Mouse (Mus musculus): ENCODE measurements around the gene Zfr2. TPM values are rescaled to one million over a fixed set of nuclear protein-coding genes. Genes with fewer than 3 reads are reported as not detected.

Gene Zfr2
- polyA plus RNA-seq, 1 experiment from 2014 or later: 3.2 TPM

DNA sequence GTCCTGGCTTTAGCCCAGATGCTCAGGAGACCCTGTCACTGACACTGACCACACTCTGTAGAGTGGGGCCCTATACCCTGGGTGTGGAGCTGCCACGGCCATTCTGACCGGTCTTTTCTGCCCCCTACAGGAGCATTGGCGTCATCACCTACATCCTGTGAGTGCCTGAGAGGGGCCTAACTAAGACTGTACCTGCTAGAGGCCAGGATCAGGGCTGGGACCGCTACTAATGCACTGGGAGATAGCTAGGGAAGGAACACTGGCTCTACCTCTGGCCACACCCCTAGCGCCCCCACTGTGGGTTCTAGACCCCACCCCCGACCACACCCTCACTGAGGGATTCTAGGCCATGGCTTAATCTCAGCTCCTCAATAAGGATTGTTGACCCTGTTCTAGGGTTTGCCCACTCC lies 42.0 kb upstream of the Zfr2 start:
- H3K4me2 ChIP-seq (replicated peaks; ENCODE audit: low read depth): no peak overlapping the region
- TF ChIP-seq CTCF (IDR thresholded peaks at IDR 0.05; ENCODE audit: low read depth): peak; percentile 60
- H3K9ac ChIP-seq (ENCODE audit: low read depth, low read length): no peak overlapping the region
- peak overlapping the region; percentile 35 for H3K27ac ChIP-seq (ENCODE audit: low read depth, low read length)
- ATAC-seq: no peak
- peaks cover 15% of the 10 kb centered on the region for H3K4me1 ChIP-seq (replicated peaks; ENCODE audit: control insufficient read depth, insufficient read depth, low read length)
- H3K9me3 ChIP-seq (ENCODE audit: control insufficient read depth): no peaks in the 10 kb centered on the region
- no peaks in the 10 kb centered on the region for H3K27me3 ChIP-seq (replicated peaks; ENCODE audit: control insufficient read depth, insufficient read depth, low read length)
- H3K4me3 ChIP-seq (ENCODE audit: low read depth, low read length): no peak overlapping the region
- peaks cover 34% of the 10 kb centered on the region for H3K36me3 ChIP-seq (ENCODE audit: control insufficient read depth, insufficient read depth)
- 49% methylated on average over 6 of the region's 6 CpGs for WGBS

DNA sequence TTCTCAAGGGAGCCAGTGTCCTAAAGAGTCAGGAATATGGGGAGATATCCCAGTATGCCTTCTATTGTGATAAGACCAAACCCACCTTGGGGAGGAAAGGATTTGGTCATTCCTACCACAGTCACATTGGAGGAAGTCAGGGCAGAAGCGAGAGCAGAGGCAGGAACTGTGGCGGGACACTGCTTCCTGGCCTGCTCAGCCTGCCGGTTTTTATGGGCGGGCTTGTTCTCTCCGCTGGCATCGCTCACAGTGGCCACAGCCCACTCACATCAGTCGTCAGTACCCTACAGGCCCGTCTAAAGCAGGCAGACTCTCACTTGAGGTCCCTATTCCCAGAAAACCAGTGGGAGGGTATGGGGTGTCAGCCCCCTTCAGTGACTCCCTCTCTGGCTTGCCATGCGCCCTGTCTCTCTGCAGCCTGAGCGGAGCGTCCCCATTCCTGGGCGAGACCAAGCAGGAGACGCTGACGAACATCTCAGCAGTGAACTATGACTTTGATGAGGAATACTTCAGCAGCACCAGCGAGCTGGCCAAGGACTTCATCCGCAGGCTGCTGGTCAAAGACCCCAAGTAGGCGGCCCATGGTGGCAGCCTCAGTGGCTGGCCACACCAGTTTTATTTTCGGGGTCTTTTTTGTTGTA lies 41.5 kb upstream of the Zfr2 start:
- no peak for ATAC-seq
- H3K27me3 ChIP-seq (replicated peaks; ENCODE audit: control insufficient read depth, insufficient read depth, low read length): no peaks in the 10 kb centered on the region

DNA sequence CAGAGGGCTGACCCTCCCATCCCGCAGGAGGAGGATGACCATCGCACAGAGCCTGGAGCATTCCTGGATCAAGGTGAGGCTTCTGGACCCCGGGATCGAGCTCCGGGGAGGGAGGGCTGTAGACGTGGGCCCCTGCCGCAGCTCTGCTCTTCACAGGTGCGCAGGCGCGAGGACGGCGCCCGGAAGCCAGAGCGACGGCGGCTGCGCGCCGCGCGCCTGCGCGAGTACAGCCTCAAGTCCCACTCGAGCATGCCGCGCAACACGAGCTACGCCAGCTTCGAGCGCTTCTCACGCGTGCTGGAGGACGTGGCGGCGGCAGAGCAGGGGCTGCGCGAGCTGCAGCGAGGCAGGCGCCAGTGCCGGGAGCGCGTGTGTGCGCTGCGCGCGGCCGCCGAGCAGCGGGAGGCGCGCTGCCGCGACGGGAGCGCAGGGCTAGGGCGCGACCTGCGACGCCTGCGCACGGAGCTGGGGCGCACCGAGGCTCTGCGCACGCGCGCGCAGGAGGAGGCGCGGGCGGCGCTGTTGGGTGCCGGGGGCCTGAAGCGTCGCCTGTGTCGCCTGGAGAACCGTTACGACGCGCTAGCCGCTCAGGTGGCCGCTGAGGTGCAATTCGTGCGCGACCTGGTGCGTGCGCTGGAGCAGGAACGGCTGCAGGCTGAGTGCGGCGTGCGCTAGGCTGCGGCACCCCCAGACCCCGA lies 40.5 kb upstream of the Zfr2 start:
- TF ChIP-seq CTCF (IDR thresholded peaks at IDR 0.05; ENCODE audit: low read depth): peak; percentile 46
- ATAC-seq: peak; percentile 82
- WGBS: under 1% methylated on average over 68 of the region's 93 CpGs

More for the DNA sequence above, 41.5 kb upstream of the Zfr2 start:
- H3K36me3 ChIP-seq (ENCODE audit: control insufficient read depth, insufficient read depth): peaks cover 31% of the 10 kb centered on the region
- H3K9ac ChIP-seq (ENCODE audit: low read depth, low read length): no peak overlapping the region
- H3K9me3 ChIP-seq (ENCODE audit: control insufficient read depth): no peaks in the 10 kb centered on the region
- TF ChIP-seq CTCF (IDR thresholded peaks at IDR 0.05; ENCODE audit: low read depth): no peak
- WGBS: 84% methylated on average over 18 of the region's 18 CpGs
- peak overlapping the region; percentile 87 for H3K4me2 ChIP-seq (replicated peaks; ENCODE audit: low read depth)
- peak overlapping the region; percentile 75; the same call in 1 of the 2 replicates for H3K27ac ChIP-seq (ENCODE audit: low read depth, low read length)
- H3K4me3 ChIP-seq (ENCODE audit: low read depth, low read length): no peak overlapping the region
- H3K4me1 ChIP-seq (replicated peaks; ENCODE audit: control insufficient read depth, insufficient read depth, low read length): peaks cover 15% of the 10 kb centered on the region

DNA sequence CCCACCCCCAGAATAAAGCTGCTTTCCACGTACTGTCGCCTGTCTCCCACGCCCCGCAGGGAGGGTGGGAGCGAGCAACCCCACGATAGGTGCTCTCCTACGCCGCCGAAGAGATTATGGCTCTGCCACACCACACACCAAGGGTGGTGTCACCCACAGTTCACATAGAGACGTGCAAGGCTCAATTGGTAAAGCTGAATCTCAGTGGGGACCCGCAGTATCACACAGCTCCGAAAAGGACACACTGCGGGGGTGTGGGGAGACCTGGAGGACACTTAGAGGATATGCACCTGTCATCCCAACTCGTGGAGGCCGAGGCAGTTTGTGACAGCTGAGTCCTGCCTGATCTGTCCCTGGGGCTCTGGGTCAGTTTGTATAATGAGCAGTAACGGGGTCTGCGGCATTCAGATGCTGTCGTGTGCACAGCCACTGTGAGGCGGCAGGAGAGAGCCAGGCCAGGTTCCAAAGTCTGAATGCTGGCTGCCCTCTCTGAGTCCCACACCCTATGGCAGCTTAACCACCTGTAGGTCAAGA lies 39.9 kb upstream of the Zfr2 start:
- H3K4me1 ChIP-seq (replicated peaks; ENCODE audit: control insufficient read depth, insufficient read depth, low read length): peaks cover 15% of the 10 kb centered on the region
- peak overlapping the region; percentile 55 for H3K4me3 ChIP-seq (ENCODE audit: low read depth, low read length)
- peak; percentile 29 for ATAC-seq
- H3K9me3 ChIP-seq (ENCODE audit: control insufficient read depth): no peaks in the 10 kb centered on the region
- H3K9ac ChIP-seq (ENCODE audit: low read depth, low read length): peak overlapping the region; percentile 73; the same call in 1 of the 2 replicates
- peaks cover 19% of the 10 kb centered on the region; the same call in 1 of the 2 replicates for H3K36me3 ChIP-seq (ENCODE audit: control insufficient read depth, insufficient read depth)
- H3K27me3 ChIP-seq (replicated peaks; ENCODE audit: control insufficient read depth, insufficient read depth, low read length): no peaks in the 10 kb centered on the region
- 5% methylated on average over 19 of the region's 19 CpGs for WGBS
- TF ChIP-seq CTCF (IDR thresholded peaks at IDR 0.05; ENCODE audit: low read depth): peak; percentile 32; the same call in 1 of the 2 replicates
- peak overlapping the region; percentile 87 for H3K4me2 ChIP-seq (replicated peaks; ENCODE audit: low read depth)
- H3K27ac ChIP-seq (ENCODE audit: low read depth, low read length): peak overlapping the region; percentile 75

More for the DNA sequence above, 40.5 kb upstream of the Zfr2 start:
- Histone ChIP-seq H3K27me3 (replicated peaks; ENCODE audit: control insufficient read depth, insufficient read depth, low read length) (no peaks in the 10 kb centered on the region), H3K4me1 (replicated peaks; ENCODE audit: control insufficient read depth, insufficient read depth, low read length) (peaks cover 15% of the 10 kb centered on the region), H3K27ac (ENCODE audit: low read depth, low read length) (peak overlapping the region; percentile 75), H3K9ac (ENCODE audit: low read depth, low read length) (peak overlapping the region; percentile 73), H3K4me3 (ENCODE audit: low read depth, low read length) (peak overlapping the region; percentile 55), H3K9me3 (ENCODE audit: control insufficient read depth) (no peaks in the 10 kb centered on the region), H3K4me2 (replicated peaks; ENCODE audit: low read depth) (peak overlapping the region; percentile 87), H3K36me3 (ENCODE audit: control insufficient read depth, insufficient read depth) (peaks cover 21% of the 10 kb centered on the region; the same call in 1 of the 2 replicates)

DNA sequence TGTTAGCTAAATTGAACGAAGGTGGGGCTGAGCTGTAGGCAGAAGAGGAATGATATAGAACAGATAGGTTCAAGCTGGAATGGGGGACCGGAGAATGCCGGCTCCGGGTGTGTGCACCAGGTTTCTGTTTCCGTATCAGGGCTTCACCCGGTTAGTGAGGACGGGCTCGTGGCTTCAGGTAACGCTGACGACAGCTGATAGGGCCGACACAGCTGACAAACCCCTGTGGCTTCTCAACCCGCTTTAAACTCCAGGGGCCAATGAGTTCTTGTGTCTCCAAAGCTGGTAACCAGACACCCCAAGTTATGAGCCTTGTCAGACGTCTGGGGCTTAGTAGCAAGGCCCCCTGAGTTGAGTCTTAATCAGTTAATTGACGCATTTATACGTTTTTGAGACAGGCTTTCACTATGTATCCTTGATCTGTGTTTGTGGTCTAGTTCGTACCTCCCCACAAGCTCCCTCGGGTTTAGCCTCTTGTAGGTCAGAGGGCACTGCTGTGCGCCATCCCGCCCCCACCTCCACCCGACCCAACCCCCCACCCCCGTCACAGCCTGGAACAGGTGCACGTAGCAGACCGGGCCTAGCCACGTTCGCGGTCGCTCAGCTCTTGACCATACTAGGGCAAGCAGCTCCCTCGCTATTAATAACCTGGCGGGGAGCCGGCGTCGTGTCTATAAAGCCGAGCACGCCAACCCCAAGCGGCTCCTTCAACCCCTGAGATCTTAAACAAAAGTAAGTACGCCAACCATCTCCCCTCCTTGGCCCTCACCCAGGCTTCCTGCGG lies 38.8 kb upstream of the Zfr2 start:
- no peaks in the 10 kb centered on the region for H3K27me3 ChIP-seq (replicated peaks; ENCODE audit: control insufficient read depth, insufficient read depth, low read length)
- H3K4me3 ChIP-seq (ENCODE audit: low read depth, low read length): 0 out of 2 replicates have a peak overlapping the region, but pooled peaks have one; percentile 17
- no peak for ATAC-seq
- H3K4me1 ChIP-seq (replicated peaks; ENCODE audit: control insufficient read depth, insufficient read depth, low read length): peaks cover 15% of the 10 kb centered on the region
- H3K36me3 ChIP-seq (ENCODE audit: control insufficient read depth, insufficient read depth): peaks cover 16% of the 10 kb centered on the region; the same call in 1 of the 2 replicates
- TF ChIP-seq CTCF (IDR thresholded peaks at IDR 0.05; ENCODE audit: low read depth): no peak
- peak overlapping the region; percentile 35; the same call in 1 of the 2 replicates for H3K27ac ChIP-seq (ENCODE audit: low read depth, low read length)
- H3K9me3 ChIP-seq (ENCODE audit: control insufficient read depth): no peaks in the 10 kb centered on the region
- peak overlapping the region; percentile 26; the same call in 1 of the 2 replicates for H3K9ac ChIP-seq (ENCODE audit: low read depth, low read length)
- WGBS: 17% methylated on average over 37 of the region's 37 CpGs
- H3K4me2 ChIP-seq (replicated peaks; ENCODE audit: low read depth): peak overlapping the region; percentile 48
